In genomic region chr11:119215905-119216507, GRCm38 (mm10) we compare ENCODE assay signal across 9 mouse cellular contexts. TPM values are rescaled to one million over a fixed set of nuclear protein-coding genes. Genes with fewer than 3 reads are reported as not detected.
DNase-seq lines count a peak whose midpoint lies in the region.
"Had no signal": no experiment of that assay in that cellular context is flagged by ENCODE, and none has a peak within 500 bp of the region (broad histone marks: within the 10 kb centered on the region; RNA-seq: fewer than 3 reads in every experiment).

No protein-coding gene starts in this region.

- peak; percentile 36 for DNase-seq in thymus, postnatal 14 days
- no peak for DNase-seq in thymus, postnatal 10 days (ENCODE audit: low spot score in 2 of 2)
- DNase-seq in forebrain, embryonic 10.5 days (ENCODE audit: extremely low spot score, low spot score), result no peak
- peak; percentile 88 for DNase-seq in heart, postnatal 10 days
- DNase-seq in kidney, postnatal 14 days, result peak; percentile 91
- peak; percentile 63 for DNase-seq in mesoderm, embryonic 11.5 days (ENCODE audit: low read depth, low spot score)
- DNase-seq in layer of hippocampus, postnatal 36 days, result no peak
- DNase-seq in spleen, adult 18-20 months, result no peak

- H3K4me3 ChIP-seq in forebrain, embryonic 10.5 days, result peak overlapping the region; percentile 18

- intact Hi-C loops in heart, postnatal 10 days (cut with DNase I), result no loop called here

- H3K4me1 ChIP-seq in forebrain, embryonic 10.5 days, result peaks cover 84% of the 10 kb centered on the region

- H3K27ac ChIP-seq in forebrain, embryonic 10.5 days, result peak overlapping the region; percentile 80

- WGBS in forebrain, embryonic 10.5 days, result 69% methylated on average over 9 of the region's 9 CpGs

- peaks cover 28% of the 10 kb centered on the region for H3K36me3 ChIP-seq in forebrain, embryonic 10.5 days (replicated peaks)

- H3K9me3 ChIP-seq in forebrain, embryonic 10.5 days, result no peaks in the 10 kb centered on the region

- H3K27me3 ChIP-seq in forebrain, embryonic 10.5 days (ENCODE audit: poor library complexity, severe bottlenecking), result no peaks in the 10 kb centered on the region
- H3K27me3 ChIP-seq: Patski had no signal

RNA-seq across cellular contexts. Expression of gene Tbc1d16, which starts 12.3 kb away (rescaled TPM):
- polyA plus RNA-seq in forebrain, embryonic 10.5 days (2016; fragmentation: Nextera tagmentation; extraction: Ambion mirVana), result 22.5 and 22.7 TPM in 2 replicates
- 10 to 100 TPM; 66.3 to 67.2 TPM for total RNA-seq in heart, postnatal 10 days (2021)
- 10 to 100 TPM; 47.9 to 50.9 TPM for total RNA-seq in layer of hippocampus, postnatal 36 days (2021)

RNA-seq across cellular contexts. Expression of gene Ccdc40, which starts 12.4 kb away (rescaled TPM):
- polyA plus RNA-seq in forebrain, embryonic 10.5 days (2016; fragmentation: Nextera tagmentation; extraction: Ambion mirVana), result 23.1 and 23.6 TPM in 2 replicates
- under 1 TPM in 1 of 2 experiments, not detected in 1; 0.22 TPM for total RNA-seq in heart, postnatal 10 days (2021)
- 1 to 10 TPM; 1.6 to 2.3 TPM for total RNA-seq in layer of hippocampus, postnatal 36 days (2021)

RNA-seq across cellular contexts. Expression of gene Gaa, which starts 51.7 kb away (rescaled TPM):
- polyA plus RNA-seq in forebrain, embryonic 10.5 days (2016; fragmentation: Nextera tagmentation; extraction: Ambion mirVana), result 27.5 and 28.4 TPM in 2 replicates
- 10 to 100 TPM; 56.7 to 58.4 TPM for total RNA-seq in heart, postnatal 10 days (2021)
- total RNA-seq in layer of hippocampus, postnatal 36 days (2021), result 100 to 1,000 TPM; 294 to 299 TPM

Comparison
In these comparisons a context has a peak if more than half of its experiments do, and no peak if none do; other contexts are left out.
1. DNase-seq: peak in thymus, postnatal 14 days (single experiment), heart, postnatal 10 days (2 of 2), kidney, postnatal 14 days (single experiment) and mesoderm, embryonic 11.5 days (single experiment); none in thymus, postnatal 10 days (0 of 2), forebrain, embryonic 10.5 days (single experiment), layer of hippocampus, postnatal 36 days (0 of 2) and spleen, adult 18-20 months (0 of 2).
2. RNA of gene Gaa, which starts 51.7 kb away (total RNA-seq): 294 to 299 TPM in layer of hippocampus, postnatal 36 days; 56.7 to 58.4 TPM in heart, postnatal 10 days; every median in the first group is over 4 times any median in the second.